Mouse (Mus musculus) heart, adult 2 months (tissue): ENCODE measurements around the gene 2010300C02Rik.

Source experiments
- CTCF ChIP-seq: fragments of 200-600 bp; IDR thresholded peaks from 2 replicates; pipeline ENCODE4 v1.8.1; 2022; ENCODE audit warnings: antibody characterized with exemption, mild to moderate bottlenecking, moderate library complexity
- EP300 ChIP-seq: fragments of 200-500 bp; IDR thresholded peaks from 2 replicates; pipeline ENCODE4 v1.6.1; 2011; ENCODE audit warnings: low read depth, low read length, control low read depth; ENCODE audit not compliant: insufficient read depth
- POLR2A ChIP-seq: fragments of 200-500 bp; IDR thresholded peaks from 2 replicates; pipeline ENCODE4 v1.6.1; 2011; ENCODE audit warnings: mild to moderate bottlenecking, low read depth, low read length, control low read depth; ENCODE audit not compliant: insufficient read depth

DNA sequence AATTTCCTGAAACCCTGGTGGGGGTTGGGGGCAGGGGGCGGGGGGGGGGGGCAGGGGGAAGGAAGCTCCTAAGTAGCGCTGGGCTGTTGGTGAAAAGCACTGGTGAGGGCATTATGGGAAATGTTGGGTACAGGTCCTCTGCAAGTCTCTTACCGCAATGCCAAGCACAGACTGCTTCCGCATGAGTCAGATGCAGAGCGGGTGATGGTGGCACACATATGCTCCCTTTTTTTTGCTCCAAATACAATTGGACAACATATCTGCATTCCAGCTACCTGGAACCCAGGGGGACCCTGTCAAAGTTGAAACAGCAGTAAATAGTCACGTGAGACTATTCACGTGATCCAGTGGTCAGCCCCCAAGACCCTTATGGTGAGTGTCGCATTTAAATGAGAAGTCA lies 7.3 kb upstream of the 2010300C02Rik start:
- TF ChIP-seq POLR2A: no peak
- TF ChIP-seq CTCF: no peak
- TF ChIP-seq EP300: no peak
